Mouse (Mus musculus) kidney, postnatal 10 days (tissue): ENCODE results near the gene Rpl3.

Source experiments
- DNase-seq: peaks from one replicate; pipeline ENCODE4 v3.0.0; 2021; ENCODE audit warnings: mixed read lengths

Gene Rpl3

GRCm38 (mm10) chr15:80083276-80083731 is 8.4 kb downstream of the Rpl3 start:
- peak; percentile 99 for DNase-seq

GRCm38 (mm10) chr15:80082661-80083275 is 8.9 kb downstream of the Rpl3 start:
- no peak for DNase-seq

GRCm38 (mm10) chr15:80081801-80082546 is 9.7 kb downstream of the Rpl3 start:
- peak; percentile 42 for DNase-seq

GRCm38 (mm10) chr15:80080711-80081615 is 10.7 kb downstream of the Rpl3 start:
- peak; percentile 53 for DNase-seq

GRCm38 (mm10) chr15:80079954-80080353 is 11.7 kb downstream of the Rpl3 start:
- DNase-seq, result no peak

- DNase-seq, result no peak
Measured at GRCm38 (mm10) chr15:80079129-80079668, 12.5 kb downstream of the Rpl3 start.

GRCm38 (mm10) chr15:80078058-80078814 is 13.4 kb downstream of the Rpl3 start:
- peak; percentile 50 for DNase-seq

- DNase-seq, result peak; percentile 88
Measured at GRCm38 (mm10) chr15:80076338-80077136, 15.1 kb downstream of the Rpl3 start.

- no peak for DNase-seq
Measured at GRCm38 (mm10) chr15:80075733-80076337, 15.8 kb downstream of the Rpl3 start.

GRCm38 (mm10) chr15:80075374-80075694 is 16.3 kb downstream of the Rpl3 start:
- no peak for DNase-seq

- peak; percentile 24 for DNase-seq
Measured at GRCm38 (mm10) chr15:80074663-80075373, 16.9 kb downstream of the Rpl3 start.

GRCm38 (mm10) chr15:80073256-80073621 is 18.4 kb downstream of the Rpl3 start:
- no peak for DNase-seq

GRCm38 (mm10) chr15:80072579-80073255 is 19.0 kb downstream of the Rpl3 start:
- DNase-seq, result no peak

- DNase-seq, result no peak
Measured at GRCm38 (mm10) chr15:80071951-80072437, 19.7 kb downstream of the Rpl3 start.

- no peak for DNase-seq
Measured at GRCm38 (mm10) chr15:80070095-80070644, 21.5 kb downstream of the Rpl3 start.

- DNase-seq, result no peak
Measured at GRCm38 (mm10) chr15:80069171-80069570, 22.5 kb downstream of the Rpl3 start.

- DNase-seq, result peak; percentile 54
Measured at GRCm38 (mm10) chr15:80066538-80066937, 25.1 kb downstream of the Rpl3 start.

- peak; percentile 81 for DNase-seq
Measured at GRCm38 (mm10) chr15:80065414-80065813, 26.3 kb downstream of the Rpl3 start.

- no peak for DNase-seq
Measured at GRCm38 (mm10) chr15:80064965-80065364, 26.7 kb downstream of the Rpl3 start.
